Mouse (Mus musculus) midbrain, postnatal 0 days (tissue): ENCODE measurements at regions not wholly inside any gene's neighbourhood (a gene's known extent, or its start where the extent isn't known, plus 50 kb on each side); places are given as distances from the start of the nearest gene placed in this dataset.

ENCODE experiments used
- ATAC-seq: fragments of 200-750 bp; cut with Nextera tagmentation; 2 replicates; pipeline ENCODE4 v1.8.0; 2017; ENCODE audit warnings: moderate number of reproducible peaks, mild to moderate bottlenecking, moderate TSS enrichment, moderate library complexity; ENCODE audit not compliant: low FRiP score
- DNase-seq: peaks from one replicate; pipeline ENCODE4 v3.0.0-alpha.2; 2015; ENCODE audit warnings: low spot score
- H3K27ac ChIP-seq: fragments of 300-500 bp; sonication (generic); 2 replicates; pipeline ENCODE4 v1.5.1; 2014; ENCODE audit warnings: low read depth, mild to moderate bottlenecking, low read length, mixed read lengths
- H3K27me3 ChIP-seq: fragments of 300-500 bp; sonication (generic); 2 replicates; pipeline ENCODE4 v1.6.1; 2014; ENCODE audit warnings: low read length, control low read depth, mixed read lengths; ENCODE audit not compliant: insufficient read depth
- H3K36me3 ChIP-seq: fragments of 300-500 bp; sonication (generic); 2 replicates; pipeline ENCODE4 v1.6.1; 2014; ENCODE audit warnings: low read length, control low read depth, mixed read lengths; ENCODE audit not compliant: insufficient read depth
- H3K4me1 ChIP-seq: fragments of 300-500 bp; sonication (generic); 2 replicates; pipeline ENCODE4 v1.6.1; 2014; ENCODE audit warnings: mild to moderate bottlenecking, control low read depth, antibody characterized with exemption, low read length, mixed read lengths; ENCODE audit not compliant: insufficient read depth
- H3K4me2 ChIP-seq: fragments of 300-500 bp; sonication (generic); 2 replicates; pipeline ENCODE4 v1.6.1; 2014; ENCODE audit warnings: low read depth, mild to moderate bottlenecking, low read length, mixed read lengths; ENCODE audit not compliant: poor library complexity, severe bottlenecking
- H3K4me3 ChIP-seq: fragments of 300-500 bp; sonication (generic); 2 replicates; pipeline ENCODE4 v1.5.1; 2014; ENCODE audit warnings: low read depth, mild to moderate bottlenecking, low read length, moderate library complexity
- H3K9ac ChIP-seq: fragments of 300-500 bp; sonication (generic); replicated peaks from 2 replicates; pipeline ENCODE4 v1.6.1; 2014; ENCODE audit warnings: mild to moderate bottlenecking, low read length, moderate library complexity, mixed read lengths; ENCODE audit not compliant: poor library complexity, severe bottlenecking
- H3K9me3 ChIP-seq: fragments of 300-500 bp; sonication (generic); 2 replicates; pipeline ENCODE4 v1.6.1; 2016; ENCODE audit warnings: low read length, control low read depth
- CTCF ChIP-seq: IDR thresholded peaks from 2 replicates; pipeline ENCODE4 v1.5.1; 2016; ENCODE audit warnings: antibody characterized with exemption, mild to moderate bottlenecking
- WGBS: fragments of 180-500 bp; shearing (Covaris S2); extraction: QIAGEN DNeasy Blood & Tissue Kit; methylation state at CpG from one replicate; pipeline ENCODE4 v1.1.7; 2014; 5-methylcytosine and 5-hydroxymethylcytosine counted together

DNA sequence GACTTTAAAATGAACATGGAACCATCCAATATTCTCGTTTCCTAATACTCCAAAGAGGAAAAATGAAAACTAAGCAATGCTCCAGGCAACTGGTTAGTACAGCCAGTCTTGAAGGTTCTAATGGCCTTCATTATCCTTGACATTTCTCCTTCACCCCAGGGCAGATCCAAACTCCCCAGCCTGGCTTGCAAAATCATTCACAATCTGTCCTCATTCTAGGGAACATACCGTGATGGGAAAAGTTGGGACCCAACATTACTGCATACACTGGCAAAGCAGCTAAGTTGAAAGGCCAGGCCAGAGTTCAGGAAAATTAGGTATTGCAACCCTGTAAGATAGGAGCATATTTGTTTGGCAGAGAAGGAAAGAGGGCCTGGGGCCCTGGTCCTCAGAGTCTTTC, 889.9 kb upstream of the A1bg start:
- H3K4me2 ChIP-seq = no peak overlapping the region
- H3K9me3 ChIP-seq = no peaks in the 10 kb centered on the region
- H3K27me3 ChIP-seq = no peaks in the 10 kb centered on the region
- no peak for ATAC-seq
- no peak for DNase-seq
- H3K4me1 ChIP-seq = no peaks in the 10 kb centered on the region
- H3K27ac ChIP-seq = no peak overlapping the region
- H3K4me3 ChIP-seq = no peak overlapping the region
- WGBS = 79% methylated on average over 2 of the region's 2 CpGs
- H3K9ac ChIP-seq = no peak overlapping the region
- H3K36me3 ChIP-seq = no peaks in the 10 kb centered on the region
- no peak for TF ChIP-seq CTCF

DNA sequence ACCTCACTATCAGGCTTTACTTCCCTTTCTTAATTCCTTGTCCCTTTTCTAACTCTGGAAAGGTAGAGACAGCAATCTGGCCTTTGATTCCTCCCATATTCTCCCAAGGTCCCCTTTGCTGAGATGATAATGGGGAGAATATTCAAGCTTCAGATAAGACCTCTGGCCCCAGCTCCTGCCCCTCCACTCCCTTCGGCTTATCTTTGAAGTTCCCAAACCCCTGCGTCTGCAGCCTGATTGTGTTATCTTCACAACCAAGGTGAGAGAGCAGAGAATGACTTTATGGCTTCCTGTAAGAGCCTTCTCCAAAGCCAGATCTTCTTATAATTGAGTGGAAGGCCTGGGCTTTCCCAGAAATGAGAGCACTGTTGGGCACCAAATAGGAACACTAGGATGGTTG, 882.6 kb upstream of the A1bg start:
- TF ChIP-seq CTCF = no peak
- Histone ChIP-seq H3K4me1 (no peaks in the 10 kb centered on the region), H3K9me3 (no peaks in the 10 kb centered on the region), H3K36me3 (no peaks in the 10 kb centered on the region), H3K27me3 (no peaks in the 10 kb centered on the region), H3K9ac (no peak overlapping the region), H3K4me3 (no peak overlapping the region), H3K4me2 (no peak overlapping the region), H3K27ac (no peak overlapping the region)
- WGBS = 93% methylated on average over 2 of the region's 2 CpGs
- DNase-seq (no peak), ATAC-seq (no peak)

DNA sequence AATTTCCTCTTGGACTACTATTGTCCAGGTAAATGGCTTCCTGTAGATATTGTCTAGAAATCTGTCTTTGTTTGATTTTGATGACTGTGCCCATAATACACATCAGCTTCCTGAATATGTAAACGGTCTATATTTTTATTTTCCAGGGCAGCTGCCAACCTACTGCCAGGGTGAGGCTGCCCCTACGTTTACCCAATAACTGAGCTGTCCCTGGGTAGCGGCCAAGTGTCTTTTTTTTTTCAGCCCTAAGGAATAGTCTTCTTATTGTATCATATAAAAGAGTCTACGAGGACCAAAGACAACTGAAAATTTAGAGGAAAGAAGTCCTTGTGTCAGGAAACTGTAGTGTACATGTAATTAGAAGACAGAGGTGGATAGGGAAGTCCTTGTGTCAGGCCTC, 877.3 kb upstream of the A1bg start:
- 81% methylated on average over 4 of the region's 4 CpGs for WGBS
- ATAC-seq (no peak), DNase-seq (no peak)
- H3K4me2 ChIP-seq = no peak overlapping the region
- H3K27me3 ChIP-seq = no peaks in the 10 kb centered on the region
- H3K36me3 ChIP-seq = no peaks in the 10 kb centered on the region
- H3K9ac ChIP-seq = no peak overlapping the region
- TF ChIP-seq CTCF = no peak
- H3K4me1 ChIP-seq = no peaks in the 10 kb centered on the region
- H3K27ac ChIP-seq = no peak overlapping the region
- H3K4me3 ChIP-seq = no peak overlapping the region
- no peaks in the 10 kb centered on the region for H3K9me3 ChIP-seq

DNA sequence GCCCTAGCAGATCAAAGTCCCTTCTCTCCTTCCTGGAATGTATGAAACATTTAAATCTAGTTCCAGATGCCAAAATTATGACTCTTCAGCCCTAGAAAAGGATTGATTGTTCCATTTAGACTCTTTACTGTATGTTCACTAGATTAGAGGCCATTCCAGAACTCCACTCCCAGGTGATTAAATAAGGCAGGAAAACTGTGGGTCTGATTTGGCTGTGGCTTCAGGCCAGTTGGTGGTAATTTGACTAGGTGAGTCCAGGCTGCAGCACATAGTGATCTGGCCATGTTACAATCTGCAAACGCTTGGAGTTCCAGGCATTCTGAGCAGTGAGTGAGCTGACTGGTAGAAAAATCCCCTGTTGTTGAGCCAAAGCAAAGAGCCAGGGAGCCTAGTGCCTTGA, 875.0 kb upstream of the A1bg start:
- Histone ChIP-seq H3K36me3 (no peaks in the 10 kb centered on the region), H3K9me3 (no peaks in the 10 kb centered on the region), H3K4me3 (no peak overlapping the region), H3K27ac (no peak overlapping the region), H3K4me2 (no peak overlapping the region), H3K4me1 (no peaks in the 10 kb centered on the region), H3K9ac (no peak overlapping the region), H3K27me3 (no peaks in the 10 kb centered on the region)
- DNase-seq (no peak), ATAC-seq (no peak)
- 81% methylated on average over 1 of the region's 1 CpGs for WGBS
- TF ChIP-seq CTCF = no peak

DNA sequence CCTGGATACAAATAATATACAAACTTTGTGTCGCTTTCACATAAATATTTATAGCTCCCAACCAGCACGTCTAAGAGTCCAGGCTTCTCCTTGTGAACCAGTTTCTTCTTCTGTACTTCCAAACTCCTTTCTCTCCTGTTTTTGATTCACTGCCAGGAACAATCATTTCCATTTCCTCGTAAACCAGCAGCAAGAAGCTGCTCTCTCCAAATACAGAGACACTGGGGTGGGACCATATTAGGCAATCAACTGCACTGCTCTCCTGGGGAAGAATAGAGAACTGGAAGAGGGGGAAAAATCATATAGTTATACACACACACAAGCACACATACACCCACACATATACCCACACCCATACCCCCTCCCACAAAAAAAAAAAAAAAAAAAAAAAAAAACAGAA, 871.7 kb upstream of the A1bg start:
- ATAC-seq = no peak
- H3K9me3 ChIP-seq = no peaks in the 10 kb centered on the region
- no peak for TF ChIP-seq CTCF
- no peaks in the 10 kb centered on the region for H3K27me3 ChIP-seq
- WGBS = 72% methylated on average over 3 of the region's 3 CpGs
- H3K9ac ChIP-seq = no peak overlapping the region
- no peak overlapping the region for H3K27ac ChIP-seq
- DNase-seq = no peak
- H3K4me3 ChIP-seq = no peak overlapping the region
- H3K4me2 ChIP-seq = no peak overlapping the region
- no peaks in the 10 kb centered on the region for H3K4me1 ChIP-seq
- no peaks in the 10 kb centered on the region for H3K36me3 ChIP-seq

DNA sequence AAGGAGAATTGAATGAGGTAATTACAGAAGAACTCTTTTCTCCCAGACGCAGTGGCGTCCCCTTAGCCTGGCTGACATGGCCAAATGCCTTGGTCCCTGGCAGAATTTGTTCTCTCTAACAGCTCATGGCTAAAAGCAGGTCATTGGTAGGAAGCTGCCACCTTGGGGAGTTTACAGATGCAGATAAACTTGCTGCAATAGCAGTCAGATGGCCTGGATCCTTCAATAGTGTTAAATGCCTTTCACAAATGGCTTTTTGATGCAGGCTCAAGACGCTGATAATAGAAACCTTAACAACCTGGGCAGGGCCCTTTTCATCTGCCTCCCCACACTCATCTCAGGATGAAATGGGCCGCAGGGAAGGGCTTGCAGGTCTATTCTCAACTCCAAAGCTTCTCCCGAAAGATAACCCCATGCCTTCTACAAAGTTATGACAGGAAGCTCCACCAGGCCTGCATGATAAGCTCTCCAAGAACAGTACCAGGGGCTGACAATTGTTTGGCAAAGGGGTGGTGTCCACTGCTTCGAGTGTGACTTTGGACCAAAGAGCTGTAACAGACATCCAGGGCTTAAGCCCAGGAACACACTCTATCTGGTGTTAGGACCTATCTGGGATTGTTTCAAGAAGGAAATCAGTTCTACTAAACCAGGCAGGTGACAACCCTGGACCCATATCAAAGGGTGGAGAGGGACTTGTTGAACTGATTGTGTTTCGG, 867.2 kb upstream of the A1bg start:
- no peak for TF ChIP-seq CTCF
- H3K9ac ChIP-seq = no peak overlapping the region
- ATAC-seq (no peak), DNase-seq (no peak)
- 85% methylated on average over 7 of the region's 7 CpGs for WGBS
- no peaks in the 10 kb centered on the region for H3K36me3 ChIP-seq
- H3K4me3 ChIP-seq = no peak overlapping the region
- H3K4me1 ChIP-seq = no peaks in the 10 kb centered on the region
- H3K9me3 ChIP-seq = no peaks in the 10 kb centered on the region
- H3K27ac ChIP-seq = no peak overlapping the region
- H3K4me2 ChIP-seq = no peak overlapping the region
- H3K27me3 ChIP-seq = no peaks in the 10 kb centered on the region
